Mouse (Mus musculus) kidney, adult 10 weeks (tissue): Measurements from ENCODE around the gene 2810006K23Rik. TPM values are rescaled to one million over a fixed set of nuclear protein-coding genes. Genes with fewer than 3 reads are reported as not detected.

ENCODE experiments used
- polyA plus RNA-seq: library from polyadenylated mRNA; stranded (reverse); fragments of 350-450 nt; fragmentation: Illumina TruSeq; extraction: RNeasy Lipid Tissue Mini Kit (QIAGEN cat#74804); gene quantifications from one replicate; pipeline ENCODE4 v1.2.3, GENCODE M21; 2014; ENCODE audit warnings: low read depth, low replicate concordance

2810006K23Rik gene
- 18.2 TPM for polyA plus RNA-seq

GRCm38 (mm10) chr5:124327510-124328364 lies at the start of gene 2810006K23Rik, which contains the start of gene Mphosph9:
Gene 2810006K23Rik (plus strand): TSS chr5:124328089.
Gene Mphosph9 (minus strand): TSS chr5:124327972.

GRCm38 (mm10) chr5:124362982-124363381 lies 35.1 kb downstream of the 2810006K23Rik start, which contains the start of gene Cdk2ap1:
Gene Cdk2ap1 (minus strand): TSS chr5:124363082.

Other genes starting within 250 kb of the 2810006K23Rik start
- 0.65 TPM for gene Abcb9, start 232.3 kb upstream of the 2810006K23Rik start, polyA plus RNA-seq
- 1.8 TPM for gene Ogfod2, start 215.8 kb upstream of the 2810006K23Rik start, polyA plus RNA-seq
- gene Arl6ip4, start 212.0 kb upstream of the 2810006K23Rik start, polyA plus RNA-seq = 2.1 TPM
- 2.1 TPM for gene Pitpnm2, start 78.3 kb upstream of the 2810006K23Rik start, polyA plus RNA-seq
- 6.2 TPM for gene Mphosph9, start 117 bp upstream of the 2810006K23Rik start, polyA plus RNA-seq
- 84.9 TPM for gene Cdk2ap1, start 35.0 kb downstream of the 2810006K23Rik start, polyA plus RNA-seq
- 78.2 TPM for gene Sbno1, start 97.9 kb downstream of the 2810006K23Rik start, polyA plus RNA-seq
- 73.8 TPM for gene Kmt5a, start 111.8 kb downstream of the 2810006K23Rik start, polyA plus RNA-seq
- gene Rilpl2, start 150.3 kb downstream of the 2810006K23Rik start, polyA plus RNA-seq = 4.8 TPM
- gene Snrnp35, start 155.0 kb downstream of the 2810006K23Rik start, polyA plus RNA-seq = 0.69 TPM
- 6.8 TPM for gene Rilpl1, start 203.3 kb downstream of the 2810006K23Rik start, polyA plus RNA-seq
- gene Tmed2, start 212.6 kb downstream of the 2810006K23Rik start, polyA plus RNA-seq = 1,292 TPM
- gene Ddx55, start 224.8 kb downstream of the 2810006K23Rik start, polyA plus RNA-seq = 5.9 TPM